Mouse (Mus musculus) retina, postnatal 1 day (tissue): Measurements from ENCODE around the gene Cobll1.
A peak's percentile ranks its signal among the peaks of the same experiment; 100 is the strongest.
"Not testable (repeated sequence)": the region's sequence is repeated elsewhere in the genome, so short reads cannot be mapped to it uniquely, and the experiment has no call there.

Source experiments
- DNase-seq: peaks from one replicate; pipeline ENCODE4 v3.0.0-alpha.2; 2012

Gene Cobll1

GRCm38 (mm10) chr2:65238964-65239570 is at the start of gene Cobll1:
TSS of gene Cobll1 (minus strand) at chr2:65239403.
- DNase-seq: no peak

- DNase-seq: no peak
Measured at GRCm38 (mm10) chr2:65288696-65289095, 49.5 kb upstream of the Cobll1 start.

- DNase-seq: no peak
Measured at GRCm38 (mm10) chr2:65285380-65285779, 46.2 kb upstream of the Cobll1 start.

DNA sequence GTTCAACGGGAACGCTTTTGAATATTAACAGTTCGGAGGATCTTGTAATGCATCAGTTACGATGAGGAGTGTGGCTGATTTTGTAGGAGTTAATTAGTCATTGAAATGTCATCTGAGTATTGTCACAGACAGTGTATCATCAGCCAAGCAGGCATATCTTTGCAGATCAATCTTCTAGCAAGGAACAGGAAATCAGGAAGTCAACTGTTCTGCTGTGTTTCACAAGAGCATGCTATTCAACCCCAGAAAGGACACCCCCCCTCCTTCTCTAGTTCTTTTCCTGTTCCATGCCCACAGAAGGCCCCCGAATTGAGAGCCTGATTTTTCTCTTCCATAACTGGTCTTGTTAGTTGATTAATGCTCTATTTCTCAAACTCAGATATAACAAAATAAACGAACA is 43.8 kb upstream of the Cobll1 start:
- DNase-seq: no peak

GRCm38 (mm10) chr2:65279029-65279690 is 40.0 kb upstream of the Cobll1 start:
- no peak for DNase-seq

DNA sequence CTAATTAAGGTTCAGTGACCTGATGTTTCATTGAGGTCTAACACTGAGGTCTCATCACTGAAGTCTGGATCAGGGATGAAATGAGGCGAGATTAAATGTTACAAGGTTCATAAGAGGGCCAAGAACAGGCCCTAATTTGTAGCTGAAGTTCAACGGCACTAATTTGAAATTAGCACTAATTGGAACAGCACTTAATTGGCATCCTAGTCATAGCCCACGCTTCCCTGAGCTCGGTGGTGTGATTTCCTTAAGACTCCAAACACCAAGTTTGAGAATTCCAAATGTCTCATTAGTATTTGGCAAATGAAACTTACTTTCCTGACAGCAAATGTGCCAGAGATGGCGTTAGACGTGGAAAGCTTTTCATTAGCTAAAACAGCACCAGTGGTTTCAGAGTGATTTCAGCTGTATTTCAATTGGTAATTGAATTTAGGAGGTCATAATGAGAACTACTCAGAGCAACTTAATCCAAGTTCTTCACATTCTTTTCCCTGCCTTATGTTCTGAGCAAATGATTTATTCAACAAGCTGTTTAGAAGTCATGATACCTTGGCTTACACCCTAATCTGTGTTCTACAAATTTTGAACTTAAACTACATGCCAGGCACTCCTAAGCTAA is 36.3 kb upstream of the Cobll1 start:
- peak; percentile 90 for DNase-seq

DNA sequence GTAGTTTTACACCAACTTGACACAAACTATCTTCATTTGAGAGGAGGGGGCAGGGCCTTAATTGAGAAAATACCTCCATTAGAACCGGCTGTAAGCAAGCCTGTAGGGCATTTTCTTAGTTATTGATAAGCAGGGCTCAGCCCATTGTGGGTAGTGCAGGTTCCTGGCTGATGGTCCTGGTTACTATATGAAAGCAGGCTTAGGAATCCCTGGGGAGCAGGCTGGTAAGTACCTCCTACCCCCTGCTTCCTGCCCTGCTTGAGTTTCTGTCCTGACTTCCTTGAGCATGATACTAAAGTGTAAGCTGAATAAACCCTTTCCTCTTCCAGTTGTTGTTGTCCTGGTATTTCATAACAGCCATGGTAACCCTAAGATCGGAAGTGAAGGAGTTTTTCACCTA is 34.7 kb upstream of the Cobll1 start:
- DNase-seq: no peak

- no peak for DNase-seq
Measured at GRCm38 (mm10) chr2:65268731-65269130, 29.5 kb upstream of the Cobll1 start.

DNA sequence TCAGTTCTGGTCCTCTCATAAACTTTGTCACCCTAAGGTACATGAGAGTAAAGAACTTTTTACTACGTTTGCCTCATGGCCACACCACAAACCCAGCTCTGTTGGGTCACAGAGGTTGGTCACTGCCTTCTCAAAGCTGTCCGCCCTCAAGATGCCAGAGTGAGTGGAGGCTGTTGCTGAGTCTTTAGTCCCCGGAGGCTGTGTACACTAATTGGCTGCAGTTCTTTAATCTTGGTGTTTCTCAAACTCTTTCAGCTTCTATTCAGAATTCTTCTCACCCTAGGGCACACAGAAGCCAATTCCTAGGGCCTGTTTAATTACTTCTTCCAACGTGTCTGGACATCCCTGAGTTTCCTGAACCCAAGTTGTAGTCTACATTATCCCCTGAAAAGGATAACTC is 28.6 kb upstream of the Cobll1 start:
- no peak for DNase-seq

- DNase-seq: no peak
Measured at GRCm38 (mm10) chr2:65266576-65267299, 27.5 kb upstream of the Cobll1 start.

DNA sequence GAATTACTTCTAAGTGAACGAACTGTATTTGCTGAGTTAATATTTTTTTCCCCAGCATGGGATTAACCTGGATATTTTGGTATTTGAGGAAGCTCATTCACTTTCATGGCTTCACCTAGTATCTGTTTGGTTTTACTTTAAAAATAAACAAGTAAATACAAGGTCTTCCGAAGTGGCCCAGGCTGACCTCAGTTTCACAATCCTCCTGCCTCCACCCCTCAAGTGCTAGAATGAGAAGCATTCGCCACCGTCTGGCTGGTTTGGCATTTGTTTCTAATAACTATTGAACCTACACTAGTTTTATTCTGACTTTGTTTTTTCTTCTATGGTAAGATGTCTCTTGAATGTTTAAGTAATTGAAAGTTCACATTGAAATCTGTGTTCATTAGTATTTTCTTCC is 23.0 kb upstream of the Cobll1 start:
- no peak for DNase-seq

GRCm38 (mm10) chr2:65260828-65261227 is 21.6 kb upstream of the Cobll1 start:
- DNase-seq: not testable (repeated sequence)

DNA sequence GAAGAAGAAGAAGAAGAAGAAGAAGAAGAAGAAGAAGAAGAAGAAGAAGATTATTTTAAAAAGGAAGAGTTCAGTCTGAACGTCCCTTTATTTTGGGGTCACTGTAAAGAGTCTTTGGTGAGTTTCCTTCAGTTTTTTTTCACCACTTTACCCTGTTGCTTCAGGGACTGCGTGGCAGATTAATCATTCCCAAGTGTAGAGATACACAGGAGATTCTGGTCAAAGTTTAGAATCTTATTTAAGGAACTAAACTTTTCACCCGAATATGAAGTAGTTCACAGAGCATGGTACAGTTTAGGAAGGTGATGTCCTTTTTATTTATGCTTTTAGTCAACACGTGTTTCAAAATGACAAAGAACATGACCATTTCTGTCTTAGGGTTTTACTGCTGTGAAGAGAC is 21.2 kb upstream of the Cobll1 start:
- no peak for DNase-seq

GRCm38 (mm10) chr2:65257446-65257845 is 18.2 kb upstream of the Cobll1 start:
- DNase-seq: no peak

- no peak for DNase-seq
Measured at GRCm38 (mm10) chr2:65256494-65257254, 17.5 kb upstream of the Cobll1 start.

DNA sequence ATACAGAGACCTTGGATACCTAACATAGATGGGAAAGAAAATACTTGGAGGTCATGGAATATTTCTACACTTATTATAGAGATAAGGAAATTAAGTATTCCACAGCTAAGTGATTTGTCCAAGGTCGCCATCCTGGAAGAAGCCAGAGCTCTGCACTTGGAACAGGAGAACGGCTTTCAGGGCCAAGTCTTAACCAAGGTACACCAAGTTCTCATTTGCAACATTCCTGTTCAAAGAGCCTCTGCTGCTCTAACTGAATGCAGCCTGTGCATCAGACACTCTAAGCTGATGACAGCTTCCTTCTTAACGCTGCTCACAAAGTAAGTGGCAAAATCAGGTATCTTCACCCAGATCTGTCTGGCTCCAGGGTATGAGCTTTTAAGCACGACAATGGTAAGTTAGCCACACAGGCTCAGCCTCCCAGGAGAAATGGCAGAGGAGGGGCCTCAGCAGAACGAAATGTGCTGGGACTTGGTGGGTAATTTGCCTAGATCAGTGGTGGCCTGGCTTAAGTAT is 11.4 kb upstream of the Cobll1 start:
- no peak for DNase-seq

- no peak for DNase-seq
Measured at GRCm38 (mm10) chr2:65249575-65249974, 10.4 kb upstream of the Cobll1 start.

DNA sequence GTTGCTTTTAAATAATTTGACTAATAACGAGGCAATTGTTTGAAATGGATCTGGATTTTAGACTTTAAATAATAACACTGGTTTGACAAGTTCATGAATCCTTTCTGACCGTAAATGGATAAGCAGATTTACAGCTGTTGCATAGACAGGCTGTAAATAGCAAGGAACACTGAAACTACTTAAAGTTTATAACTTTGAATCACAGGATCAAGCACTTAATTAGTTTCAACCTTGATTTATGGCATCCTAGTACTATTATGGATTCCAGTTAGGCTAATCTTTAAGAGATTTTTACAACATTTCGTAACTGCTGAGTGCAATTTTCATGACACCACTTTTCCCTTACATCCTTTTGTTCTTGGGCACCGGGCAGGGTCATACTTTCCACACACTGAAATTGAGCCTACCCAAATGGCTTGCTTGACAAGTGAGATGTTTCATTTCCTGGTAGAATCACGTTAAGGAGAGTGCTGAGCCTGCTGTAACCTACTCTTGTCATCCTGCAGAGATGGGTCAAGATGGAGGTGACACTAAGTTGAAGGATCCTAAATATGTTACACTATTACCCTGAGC is 1.1 kb upstream of the Cobll1 start:
- DNase-seq: no peak

GRCm38 (mm10) chr2:65238171-65238963 is 836 bp downstream of the Cobll1 start:
- DNase-seq: peak; percentile 80

GRCm38 (mm10) chr2:65237610-65238170 is 1.5 kb downstream of the Cobll1 start:
- no peak for DNase-seq

- DNase-seq: no peak
Measured at GRCm38 (mm10) chr2:65237116-65237515, 2.1 kb downstream of the Cobll1 start.
